Mouse (Mus musculus): ENCODE measurements at regions not wholly inside any gene's neighbourhood (a gene's known extent, or its start where the extent isn't known, plus 50 kb on each side); places are given as distances from the start of the nearest gene placed in this dataset.

DNA sequence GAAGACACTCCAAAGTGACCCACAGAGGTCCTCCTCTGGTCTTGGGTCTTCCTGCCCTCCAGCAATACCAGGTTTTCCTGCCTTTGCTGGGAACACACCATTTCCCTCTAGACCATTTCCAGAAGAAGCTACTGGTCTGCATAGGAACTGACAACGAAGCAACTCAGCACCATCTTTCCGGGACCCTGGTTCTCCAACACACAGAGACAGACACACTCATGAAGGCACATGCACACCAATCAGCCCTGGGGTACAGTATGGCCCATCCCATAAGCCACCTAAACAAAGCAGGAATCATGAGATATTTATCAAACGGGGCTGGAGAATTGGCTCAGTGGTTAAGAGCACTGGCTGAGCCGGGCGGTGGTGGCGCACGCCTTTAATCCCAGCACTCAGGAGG, 80.4 kb upstream of the Calm2 start:
- TF ChIP-seq CHD2 (IDR thresholded peaks at IDR 0.05; ENCODE audit: low read depth, low read length) (no peak), ZNF384 (IDR thresholded peaks at IDR 0.05; ENCODE audit: low read depth, low read length) (no peak), ZC3H11A (IDR thresholded peaks at IDR 0.05; ENCODE audit: borderline replicate concordance, low read depth, low read length) (no peak), HCFC1 (IDR thresholded peaks at IDR 0.05; ENCODE audit: borderline replicate concordance, insufficient read depth, low read length) (no peak), MAFK (IDR thresholded peaks at IDR 0.05; ENCODE audit: insufficient read depth, low read depth, low read length) (no peak)
- peaks cover 7 to 34% of the 10 kb centered on the region in 2 experiments; a peak in 3 of 4 replicates for H3K4me1 ChIP-seq (ENCODE audit: control insufficient read depth in 2 of 2, insufficient read depth in 2 of 2, low read length in 2 of 2, poor library complexity in 1 of 2)
- H3K9ac ChIP-seq (ENCODE audit: insufficient read depth, low read depth, low read length, poor library complexity, severe bottlenecking): no peak overlapping the region
- H3K36me3 ChIP-seq (ENCODE audit: control insufficient read depth, insufficient read depth, low read length, poor library complexity, severe bottlenecking): no peaks in the 10 kb centered on the region
- no peaks in the 10 kb centered on the region for H3K9me3 ChIP-seq (ENCODE audit: control insufficient read depth, insufficient read depth, low read depth, low read length)
- in situ Hi-C loops (cut with MboI; ENCODE audit: low sequenced_read_pairs in 2 of 2, unreplicated experiment in 2 of 2): no loop called here
- no peak for DNase-seq (ENCODE audit: low read depth, low spot score)
- no peak overlapping the region for H3K27ac ChIP-seq (ENCODE audit: insufficient read depth, low read depth, low read length, poor library complexity, severe bottlenecking)
- no peak overlapping the region for H3K4me3 ChIP-seq (ENCODE audit: insufficient read depth in 1 of 2, low read depth in 1 of 2, low read length in 2 of 2, poor library complexity in 1 of 2, severe bottlenecking in 1 of 2)

DNA sequence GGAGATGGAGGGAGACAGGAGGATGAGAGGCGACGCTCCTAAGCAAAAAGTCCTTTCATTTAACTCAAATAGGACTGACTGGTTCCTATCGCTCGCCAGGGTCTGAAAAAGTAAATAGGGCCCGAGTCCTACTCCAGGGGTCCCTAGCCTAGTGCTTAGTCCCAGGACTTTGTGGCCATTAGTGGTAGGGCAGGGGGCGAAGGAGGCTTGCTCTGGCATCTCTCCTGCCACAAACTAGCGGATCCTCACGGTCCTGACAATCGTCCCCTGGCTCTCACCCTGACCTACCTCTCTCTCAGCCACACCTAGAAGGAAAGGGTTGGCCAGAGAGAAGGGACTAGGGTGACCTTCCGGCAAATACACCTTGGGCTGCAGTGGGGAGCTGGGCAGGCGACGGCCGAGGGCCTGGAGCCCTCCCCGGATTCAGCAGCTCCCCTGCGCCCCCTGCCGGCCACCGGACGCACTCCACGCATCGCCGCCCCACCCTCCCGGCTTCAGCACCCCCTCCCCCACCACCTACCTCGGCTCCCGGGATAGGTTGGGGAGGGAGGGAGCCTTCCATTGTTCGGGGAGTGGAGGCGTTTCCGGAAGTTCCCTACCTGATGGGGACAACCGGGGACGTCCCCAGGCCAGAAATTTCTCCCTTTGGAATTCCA, 83.6 kb upstream of the Calm2 start:
- TF ChIP-seq ZNF384 (IDR thresholded peaks at IDR 0.05; ENCODE audit: low read depth, low read length): no peak
- Histone ChIP-seq H3K4me3 (ENCODE audit: insufficient read depth in 1 of 2, low read depth in 1 of 2, low read length in 2 of 2, poor library complexity in 1 of 2, severe bottlenecking in 1 of 2) (peak overlapping the region; percentile 17 to 35; a peak in 3 of 4 replicates), H3K27ac (ENCODE audit: insufficient read depth, low read depth, low read length, poor library complexity, severe bottlenecking) (no peak overlapping the region), H3K9me3 (ENCODE audit: control insufficient read depth, insufficient read depth, low read depth, low read length) (no peaks in the 10 kb centered on the region), H3K36me3 (ENCODE audit: control insufficient read depth, insufficient read depth, low read length, poor library complexity, severe bottlenecking) (no peaks in the 10 kb centered on the region), H3K4me1 (ENCODE audit: control insufficient read depth in 2 of 2, insufficient read depth in 2 of 2, low read length in 2 of 2, poor library complexity in 1 of 2) (peaks cover 3 to 17% of the 10 kb centered on the region in 2 experiments; a peak in 2 of 4 replicates), H3K9ac (ENCODE audit: insufficient read depth, low read depth, low read length, poor library complexity, severe bottlenecking) (peak overlapping the region; percentile 47; the same call in 1 of the 2 replicates)
- in situ Hi-C loops (cut with MboI; ENCODE audit: low sequenced_read_pairs in 2 of 2, unreplicated experiment in 2 of 2): no loop called here
- DNase-seq (ENCODE audit: low read depth, low spot score): peak; percentile 75

DNA sequence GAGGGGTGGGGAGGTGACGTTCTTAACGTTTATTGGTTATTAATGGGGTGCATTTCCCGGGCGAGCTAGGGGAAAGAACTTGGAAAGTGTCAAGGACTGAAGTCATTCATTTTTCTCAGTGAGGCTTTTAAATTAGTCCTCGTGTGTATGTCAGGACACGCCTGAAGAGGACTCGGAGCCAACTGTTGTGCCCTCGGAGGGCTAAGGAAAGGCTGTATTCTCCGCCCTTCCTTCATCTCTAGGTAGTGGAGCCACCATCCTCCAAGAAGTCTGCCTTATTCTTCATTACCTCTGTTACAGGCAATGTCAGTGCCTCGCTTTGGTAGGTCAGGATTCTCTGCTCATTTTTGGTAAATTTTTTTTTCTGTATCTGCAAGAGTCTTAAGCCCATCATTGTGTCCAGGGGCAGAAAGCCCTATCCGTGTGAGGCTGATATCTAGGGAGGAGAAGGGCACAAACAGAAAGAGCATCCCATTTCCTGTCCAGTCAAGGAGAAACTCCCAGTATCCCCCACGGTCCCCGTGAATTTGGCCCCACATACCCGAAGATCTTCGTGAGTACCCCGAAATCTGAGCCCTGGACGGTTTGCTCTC, 84.2 kb upstream of the Calm2 start:
- H3K9ac ChIP-seq (ENCODE audit: insufficient read depth, low read depth, low read length, poor library complexity, severe bottlenecking): 0 out of 2 replicates have a peak overlapping the region, but pooled peaks have one; percentile 17
- in situ Hi-C loops (cut with MboI; ENCODE audit: low sequenced_read_pairs in 2 of 2, unreplicated experiment in 2 of 2): no loop called here

DNA sequence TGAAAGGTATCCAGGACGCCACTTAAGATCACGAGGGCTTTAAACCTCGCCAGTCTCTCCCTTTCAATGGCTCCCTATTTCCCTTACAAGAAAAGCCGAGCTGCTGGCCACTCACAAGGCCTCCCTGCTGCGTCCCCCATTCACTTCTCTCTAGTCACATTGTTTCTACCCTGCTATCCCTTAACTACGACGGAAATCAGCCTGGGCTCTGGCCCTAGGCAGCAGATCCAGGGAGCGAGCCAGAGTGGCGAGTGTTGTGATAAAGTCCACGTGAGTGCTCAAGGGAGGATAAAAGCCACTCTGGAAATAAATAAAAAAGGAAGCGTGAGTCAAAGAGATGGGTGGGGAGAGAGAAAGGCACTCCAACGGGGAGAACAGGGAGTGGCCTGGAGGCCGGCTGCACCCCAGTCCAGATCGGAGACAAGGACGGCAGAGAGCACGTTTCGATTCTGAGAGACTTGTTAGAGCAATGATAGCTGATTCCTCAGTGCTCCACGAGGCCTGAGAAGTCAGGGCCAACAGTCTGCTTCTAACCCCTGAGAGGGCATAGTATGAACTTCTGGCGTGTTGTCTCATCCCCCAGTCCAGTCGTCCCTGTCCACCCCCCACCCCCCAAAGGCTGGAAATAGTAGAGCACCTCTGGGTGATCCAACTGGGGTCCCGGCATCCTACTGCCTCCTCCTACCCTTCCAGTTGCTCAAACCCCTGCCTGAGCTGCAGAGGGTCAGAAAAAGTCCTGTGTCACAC, 84.8 kb upstream of the Calm2 start:
- no peak overlapping the region for H3K27ac ChIP-seq (ENCODE audit: insufficient read depth, low read depth, low read length, poor library complexity, severe bottlenecking)
- H3K4me3 ChIP-seq (ENCODE audit: insufficient read depth in 1 of 2, low read depth in 1 of 2, low read length in 2 of 2, poor library complexity in 1 of 2, severe bottlenecking in 1 of 2): peak overlapping the region; percentile 9 to 17; a peak in 3 of 4 replicates
- no peak for DNase-seq (ENCODE audit: low read depth, low spot score)
- H3K9ac ChIP-seq (ENCODE audit: insufficient read depth, low read depth, low read length, poor library complexity, severe bottlenecking): peak overlapping the region; percentile 17; the same call in 1 of the 2 replicates
- no peaks in the 10 kb centered on the region for H3K9me3 ChIP-seq (ENCODE audit: control insufficient read depth, insufficient read depth, low read depth, low read length)
- TF ChIP-seq ZC3H11A (IDR thresholded peaks at IDR 0.05; ENCODE audit: borderline replicate concordance, low read depth, low read length) (no peak), ZNF384 (IDR thresholded peaks at IDR 0.05; ENCODE audit: low read depth, low read length) (no peak), HCFC1 (IDR thresholded peaks at IDR 0.05; ENCODE audit: borderline replicate concordance, insufficient read depth, low read length) (no peak), MAFK (IDR thresholded peaks at IDR 0.05; ENCODE audit: insufficient read depth, low read depth, low read length) (no peak), CHD2 (IDR thresholded peaks at IDR 0.05; ENCODE audit: low read depth, low read length) (no peak)
- peaks cover 0 to 17% of the 10 kb centered on the region in 2 experiments; a peak in 2 of 4 replicates for H3K4me1 ChIP-seq (ENCODE audit: control insufficient read depth in 2 of 2, insufficient read depth in 2 of 2, low read length in 2 of 2, poor library complexity in 1 of 2)
- in situ Hi-C loops (cut with MboI; ENCODE audit: low sequenced_read_pairs in 2 of 2, unreplicated experiment in 2 of 2): no loop called here
- no peaks in the 10 kb centered on the region for H3K36me3 ChIP-seq (ENCODE audit: control insufficient read depth, insufficient read depth, low read length, poor library complexity, severe bottlenecking)

More for the DNA sequence above, 84.2 kb upstream of the Calm2 start:
- TF ChIP-seq MAFK (IDR thresholded peaks at IDR 0.05; ENCODE audit: insufficient read depth, low read depth, low read length): no peak
- no peak for TF ChIP-seq ZC3H11A (IDR thresholded peaks at IDR 0.05; ENCODE audit: borderline replicate concordance, low read depth, low read length)
- Histone ChIP-seq H3K36me3 (ENCODE audit: control insufficient read depth, insufficient read depth, low read length, poor library complexity, severe bottlenecking) (no peaks in the 10 kb centered on the region), H3K4me3 (ENCODE audit: insufficient read depth in 1 of 2, low read depth in 1 of 2, low read length in 2 of 2, poor library complexity in 1 of 2, severe bottlenecking in 1 of 2) (peak overlapping the region; percentile 10 to 17; a peak in 3 of 4 replicates), H3K4me1 (ENCODE audit: control insufficient read depth in 2 of 2, insufficient read depth in 2 of 2, low read length in 2 of 2, poor library complexity in 1 of 2) (peaks cover 3 to 17% of the 10 kb centered on the region in 2 experiments; a peak in 2 of 4 replicates), H3K27ac (ENCODE audit: insufficient read depth, low read depth, low read length, poor library complexity, severe bottlenecking) (0 out of 2 replicates have a peak overlapping the region, but pooled peaks have one; percentile 34), H3K9me3 (ENCODE audit: control insufficient read depth, insufficient read depth, low read depth, low read length) (no peaks in the 10 kb centered on the region)
- no peak for DNase-seq (ENCODE audit: low read depth, low spot score)

All from ES-E14 (cell line).